Mouse (Mus musculus) stomach, embryonic 15.5 days (tissue): Measurements from ENCODE around the gene Pdcd2l. TPM values are rescaled to one million over a fixed set of nuclear protein-coding genes. Genes with fewer than 3 reads are reported as not detected.

ENCODE experiments used
- polyA plus RNA-seq: library from polyadenylated mRNA; unstranded; fragments of >200 nt; fragmentation: Nextera tagmentation; extraction: Ambion mirVana; gene quantifications from 2 replicates; pipeline ENCODE4 v1.2.1, GENCODE M21; 2015

The Pdcd2l gene
- polyA plus RNA-seq, 1 experiment from 2014 or later = 54.4 TPM

Other genes starting within 250 kb of the Pdcd2l start
- not detected in 2 replicates for gene Scgb2b27, start 182.7 kb downstream of the Pdcd2l start, polyA plus RNA-seq
- not detected in 2 replicates for gene Scgb1b27, start 175.2 kb downstream of the Pdcd2l start, polyA plus RNA-seq
- not detected in 2 replicates for gene Scgb1b30, start 101.2 kb downstream of the Pdcd2l start, polyA plus RNA-seq
- 6.8 and 7.2 TPM in 2 replicates for gene Wtip, start 63.4 kb downstream of the Pdcd2l start, polyA plus RNA-seq
- 175 and 181 TPM in 2 replicates for gene Uba2, start 27.1 kb downstream of the Pdcd2l start, polyA plus RNA-seq
- 288 and 338 TPM in 2 replicates for gene Gpi1, start 33.7 kb upstream of the Pdcd2l start, polyA plus RNA-seq
- not detected in 2 replicates for gene Gm6096, start 54.4 kb upstream of the Pdcd2l start, polyA plus RNA-seq
- gene 4931406P16Rik, start 116.9 kb upstream of the Pdcd2l start, polyA plus RNA-seq = 27.9 and 28.2 TPM in 2 replicates
- gene Lsm14a, start 196.7 kb upstream of the Pdcd2l start, polyA plus RNA-seq = 80.5 and 84.0 TPM in 2 replicates